Mouse (Mus musculus): ENCODE measurements around the gene Dynll1.

DNA sequence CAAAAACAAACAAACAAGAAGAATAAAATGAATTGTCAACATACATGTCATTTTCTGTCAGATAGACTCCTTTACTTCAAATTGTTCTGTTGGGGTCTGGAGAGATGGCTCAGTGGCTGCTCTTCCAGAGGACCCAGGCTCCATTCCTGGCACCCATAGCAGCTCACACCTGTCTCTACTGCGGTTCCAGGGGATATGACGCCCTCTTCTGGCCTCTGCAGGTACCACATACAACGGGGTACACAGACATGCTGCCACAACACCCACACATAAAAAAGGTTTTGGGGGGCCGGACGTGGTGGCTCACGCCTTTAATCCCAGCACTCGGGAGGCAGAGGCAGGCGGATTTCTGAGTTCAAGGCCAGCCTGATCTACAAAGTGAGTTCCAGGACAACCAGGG is 6.6 kb downstream of the Dynll1 start:
- TF ChIP-seq TAL1 (IDR thresholded peaks at IDR 0.05; ENCODE audit: low read length): no peak
- no peak for TF ChIP-seq GATA1 (IDR thresholded peaks at IDR 0.05; ENCODE audit: low read length)
